Mouse (Mus musculus): ENCODE data around the gene Man2a1. TPM values are rescaled to one million over a fixed set of nuclear protein-coding genes. Genes with fewer than 3 reads are reported as not detected.
"Not testable (repeated sequence)": the region's sequence is repeated elsewhere in the genome, so short reads cannot be mapped to it uniquely, and the experiment has no call there.

Man2a1 gene
- polyA plus RNA-seq, 1 experiment from 2014 or later: 4.1 TPM

- H3K27ac ChIP-seq: no peak overlapping the region
- H3K27me3 ChIP-seq: no peaks in the 10 kb centered on the region
- H3K36me3 ChIP-seq (replicated peaks): 0 out of 2 replicates have a peak, but pooled peaks cover 7% of the 10 kb centered on the region
- no peak for ATAC-seq (ENCODE audit: low FRiP score)
- WGBS: 95% methylated on average over 13 of the region's 13 CpGs
- no peak overlapping the region for H3K4me2 ChIP-seq
- H3K4me3 ChIP-seq (replicated peaks): no peak overlapping the region
- no peaks in the 10 kb centered on the region; the same call in 1 of the 2 replicates for H3K4me1 ChIP-seq
- no peak overlapping the region for H3K9ac ChIP-seq
- no peaks in the 10 kb centered on the region for H3K9me3 ChIP-seq
Measured at GRCm38 (mm10) chr17:64752126-64753019, 151.8 kb downstream of the Man2a1 start.

GRCm38 (mm10) chr17:64753507-64753906 lies 153.0 kb downstream of the Man2a1 start:
- H3K4me1 ChIP-seq: no peaks in the 10 kb centered on the region; the same call in 1 of the 2 replicates
- no peak overlapping the region for H3K27ac ChIP-seq
- H3K4me2 ChIP-seq: no peak overlapping the region
- H3K4me3 ChIP-seq (replicated peaks): no peak overlapping the region
- H3K27me3 ChIP-seq: no peaks in the 10 kb centered on the region
- 0 out of 2 replicates have a peak, but pooled peaks cover 7% of the 10 kb centered on the region for H3K36me3 ChIP-seq (replicated peaks)
- H3K9ac ChIP-seq: no peak overlapping the region
- WGBS: 88% methylated on average over 6 of the region's 6 CpGs
- no peak for ATAC-seq (ENCODE audit: low FRiP score)
- no peaks in the 10 kb centered on the region for H3K9me3 ChIP-seq

GRCm38 (mm10) chr17:64754142-64754863 lies 153.8 kb downstream of the Man2a1 start:
- no peak overlapping the region for H3K9ac ChIP-seq
- H3K9me3 ChIP-seq: no peaks in the 10 kb centered on the region
- 80% methylated on average over 9 of the region's 9 CpGs for WGBS
- 0 out of 2 replicates have a peak, but pooled peaks cover 7% of the 10 kb centered on the region for H3K36me3 ChIP-seq (replicated peaks)
- ATAC-seq (ENCODE audit: low FRiP score): no peak
- H3K4me3 ChIP-seq (replicated peaks): no peak overlapping the region
- no peaks in the 10 kb centered on the region; the same call in 1 of the 2 replicates for H3K4me1 ChIP-seq
- H3K27ac ChIP-seq: no peak overlapping the region
- no peak overlapping the region for H3K4me2 ChIP-seq
- H3K27me3 ChIP-seq: no peaks in the 10 kb centered on the region

GRCm38 (mm10) chr17:64755191-64755590 lies 154.7 kb downstream of the Man2a1 start:
- 0 out of 2 replicates have a peak, but pooled peaks cover 7% of the 10 kb centered on the region for H3K36me3 ChIP-seq (replicated peaks)
- no peaks in the 10 kb centered on the region for H3K27me3 ChIP-seq
- H3K4me1 ChIP-seq: no peaks in the 10 kb centered on the region; the same call in 1 of the 2 replicates
- no peak overlapping the region for H3K4me2 ChIP-seq
- no peak overlapping the region for H3K4me3 ChIP-seq (replicated peaks)
- no peak for ATAC-seq (ENCODE audit: low FRiP score)
- H3K9me3 ChIP-seq: no peaks in the 10 kb centered on the region
- 72% methylated on average over 5 of the region's 5 CpGs for WGBS
- H3K27ac ChIP-seq: no peak overlapping the region
- H3K9ac ChIP-seq: no peak overlapping the region

- ATAC-seq (ENCODE audit: low FRiP score); H3K36me3 ChIP-seq (replicated peaks); H3K4me3 ChIP-seq (replicated peaks); H3K4me2 ChIP-seq; H3K9me3 ChIP-seq; H3K27me3 ChIP-seq; H3K9ac ChIP-seq; H3K4me1 ChIP-seq; H3K27ac ChIP-seq: not testable (repeated sequence)
- WGBS: 91% methylated on average over 4 of the region's 4 CpGs
Measured at GRCm38 (mm10) chr17:64762651-64763050, 162.1 kb downstream of the Man2a1 start.

- WGBS: 94% methylated on average over 4 of the region's 4 CpGs
- no peak for ATAC-seq (ENCODE audit: low FRiP score)
- H3K9me3 ChIP-seq: no peaks in the 10 kb centered on the region
- no peak overlapping the region for H3K9ac ChIP-seq
- no peaks in the 10 kb centered on the region for H3K4me1 ChIP-seq
- H3K4me2 ChIP-seq: no peak overlapping the region
- H3K27me3 ChIP-seq: no peaks in the 10 kb centered on the region
- no peaks in the 10 kb centered on the region for H3K36me3 ChIP-seq (replicated peaks)
- H3K4me3 ChIP-seq (replicated peaks): no peak overlapping the region
- no peak overlapping the region for H3K27ac ChIP-seq
Measured at GRCm38 (mm10) chr17:64763491-64763890, 163.0 kb downstream of the Man2a1 start.

- 91% methylated on average over 11 of the region's 11 CpGs for WGBS
- no peak overlapping the region for H3K9ac ChIP-seq
- H3K36me3 ChIP-seq (replicated peaks): no peaks in the 10 kb centered on the region
- no peak overlapping the region for H3K4me3 ChIP-seq (replicated peaks)
- ATAC-seq (ENCODE audit: low FRiP score): no peak
- no peaks in the 10 kb centered on the region for H3K4me1 ChIP-seq
- no peak overlapping the region for H3K27ac ChIP-seq
- H3K27me3 ChIP-seq: no peaks in the 10 kb centered on the region
- H3K9me3 ChIP-seq: no peaks in the 10 kb centered on the region
- no peak overlapping the region for H3K4me2 ChIP-seq
Measured at GRCm38 (mm10) chr17:64764175-64765122, 163.9 kb downstream of the Man2a1 start.

GRCm38 (mm10) chr17:64765286-64765685 lies 164.8 kb downstream of the Man2a1 start:
- no peaks in the 10 kb centered on the region for H3K27me3 ChIP-seq
- H3K36me3 ChIP-seq (replicated peaks): no peaks in the 10 kb centered on the region
- H3K4me1 ChIP-seq: peaks cover 3% of the 10 kb centered on the region
- no peak overlapping the region for H3K9ac ChIP-seq
- H3K27ac ChIP-seq: no peak overlapping the region
- no peak overlapping the region for H3K4me3 ChIP-seq (replicated peaks)
- WGBS: 74% methylated on average over 9 of the region's 9 CpGs
- H3K4me2 ChIP-seq: no peak overlapping the region
- no peak for ATAC-seq (ENCODE audit: low FRiP score)
- H3K9me3 ChIP-seq: no peaks in the 10 kb centered on the region

- no peaks in the 10 kb centered on the region for H3K27me3 ChIP-seq
- H3K9me3 ChIP-seq: no peaks in the 10 kb centered on the region
- peaks cover 5% of the 10 kb centered on the region for H3K4me1 ChIP-seq
- H3K36me3 ChIP-seq (replicated peaks): no peaks in the 10 kb centered on the region
- no peak overlapping the region for H3K4me3 ChIP-seq (replicated peaks)
- 67% methylated on average over 6 of the region's 6 CpGs for WGBS
- H3K4me2 ChIP-seq: no peak overlapping the region
- H3K9ac ChIP-seq: no peak overlapping the region
- no peak overlapping the region for H3K27ac ChIP-seq
- ATAC-seq (ENCODE audit: low FRiP score): no peak
Measured at GRCm38 (mm10) chr17:64766507-64766906, 166.0 kb downstream of the Man2a1 start.

- Histone ChIP-seq H3K27ac (no peak overlapping the region), H3K9ac (no peak overlapping the region), H3K4me3 (replicated peaks) (no peak overlapping the region), H3K27me3 (no peaks in the 10 kb centered on the region), H3K36me3 (replicated peaks) (no peaks in the 10 kb centered on the region), H3K4me2 (no peak overlapping the region), H3K9me3 (no peaks in the 10 kb centered on the region), H3K4me1 (peaks cover 5% of the 10 kb centered on the region)
- WGBS: 83% methylated on average over 1 of the region's 1 CpGs
- ATAC-seq (ENCODE audit: low FRiP score): peak; percentile 79
Measured at GRCm38 (mm10) chr17:64770277-64770676, 169.7 kb downstream of the Man2a1 start.

GRCm38 (mm10) chr17:64772611-64773010 lies 172.1 kb downstream of the Man2a1 start:
- ATAC-seq (ENCODE audit: low FRiP score): no peak
- H3K9ac ChIP-seq: no peak overlapping the region
- H3K27me3 ChIP-seq: no peaks in the 10 kb centered on the region
- no peak overlapping the region for H3K4me2 ChIP-seq
- no peaks in the 10 kb centered on the region for H3K9me3 ChIP-seq
- H3K4me1 ChIP-seq: peaks cover 5% of the 10 kb centered on the region
- H3K4me3 ChIP-seq (replicated peaks): no peak overlapping the region
- H3K27ac ChIP-seq: no peak overlapping the region
- no peaks in the 10 kb centered on the region for H3K36me3 ChIP-seq (replicated peaks)

- 92% methylated on average over 5 of the region's 5 CpGs for WGBS
- ATAC-seq (ENCODE audit: low FRiP score): no peak
Measured at GRCm38 (mm10) chr17:64774218-64774617, 173.7 kb downstream of the Man2a1 start.

More at GRCm38 (mm10) chr17:64774218-64774617, 173.7 kb downstream of the Man2a1 start:
- no peak overlapping the region for H3K4me2 ChIP-seq
- no peaks in the 10 kb centered on the region for H3K36me3 ChIP-seq (replicated peaks)
- no peaks in the 10 kb centered on the region for H3K9me3 ChIP-seq
- no peaks in the 10 kb centered on the region for H3K27me3 ChIP-seq
- no peak overlapping the region for H3K27ac ChIP-seq
- peaks cover 5% of the 10 kb centered on the region for H3K4me1 ChIP-seq
- no peak overlapping the region for H3K9ac ChIP-seq
- no peak overlapping the region for H3K4me3 ChIP-seq (replicated peaks)
